Mouse (Mus musculus): Measurements from ENCODE around the gene Pacsin3. TPM values are rescaled to one million over a fixed set of nuclear protein-coding genes. Genes with fewer than 3 reads are reported as not detected.

The Pacsin3 gene
- 1 to 10 TPM in 1 of 2 experiments, under 1 TPM in 1; 0.69 to 1.4 TPM for polyA plus RNA-seq (2017; shearing (Covaris generic))

GRCm38 (mm10) chr2:91255661-91256150 is at the start of gene Pacsin3:
TSS of gene Pacsin3 (plus strand) at chr2:91255954.
- peak; percentile 36 for ATAC-seq

GRCm38 (mm10) chr2:91206254-91206775 is 49.4 kb upstream of the Pacsin3 start:
- no peak for ATAC-seq

- ATAC-seq: no peak
These were observed 42.4 kb upstream of the Pacsin3 start for GRCm38 (mm10) chr2:91213311-91213710.

- ATAC-seq: no peak
These were observed 38.7 kb upstream of the Pacsin3 start for GRCm38 (mm10) chr2:91217032-91217431.

GRCm38 (mm10) chr2:91220501-91220900 is 35.3 kb upstream of the Pacsin3 start:
- ATAC-seq: no peak

GRCm38 (mm10) chr2:91223614-91224013 is 32.1 kb upstream of the Pacsin3 start:
- no peak for ATAC-seq

- ATAC-seq: no peak
These were observed 26.0 kb upstream of the Pacsin3 start for GRCm38 (mm10) chr2:91229735-91230134.

- ATAC-seq: peak; percentile 91
These were observed 18.9 kb upstream of the Pacsin3 start, which contains the start of gene Ddb2 for GRCm38 (mm10) chr2:91236601-91237510. TSS of gene Ddb2 (minus strand) at chr2:91236982.

- peak; percentile 21 for ATAC-seq
These were observed 18.2 kb upstream of the Pacsin3 start for GRCm38 (mm10) chr2:91237511-91238080.

GRCm38 (mm10) chr2:91242547-91242946 is 13.2 kb upstream of the Pacsin3 start:
- ATAC-seq: peak; percentile 58

GRCm38 (mm10) chr2:91243416-91243815 is 12.3 kb upstream of the Pacsin3 start:
- no peak for ATAC-seq

GRCm38 (mm10) chr2:91244557-91245228 is 11.1 kb upstream of the Pacsin3 start:
- ATAC-seq: no peak

- no peak for ATAC-seq
These were observed 7.4 kb upstream of the Pacsin3 start for GRCm38 (mm10) chr2:91248366-91248765.

- ATAC-seq: no peak
These were observed 3.8 kb upstream of the Pacsin3 start for GRCm38 (mm10) chr2:91252001-91252400.

- ATAC-seq: no peak
These were observed 3.2 kb upstream of the Pacsin3 start for GRCm38 (mm10) chr2:91252512-91252911.

- no peak for ATAC-seq
These were observed 901 bp upstream of the Pacsin3 start for GRCm38 (mm10) chr2:91254725-91255380.

GRCm38 (mm10) chr2:91256256-91257125 is 737 bp downstream of the Pacsin3 start:
- peak; percentile 71 for ATAC-seq

- ATAC-seq: peak; percentile 10
These were observed 1.6 kb downstream of the Pacsin3 start for GRCm38 (mm10) chr2:91257126-91257980.

GRCm38 (mm10) chr2:91258054-91258453 is 2.3 kb downstream of the Pacsin3 start:
- ATAC-seq: no peak

GRCm38 (mm10) chr2:91258830-91259229 is 3.1 kb downstream of the Pacsin3 start:
- ATAC-seq: no peak
